Mouse (Mus musculus) intestine, postnatal 0 days (tissue): Measurements from ENCODE around the gene Fdxr. TPM values are rescaled to one million over a fixed set of nuclear protein-coding genes. Genes with fewer than 3 reads are reported as not detected.

Source experiments
- ATAC-seq: fragments of 200-750 bp; cut with Nextera tagmentation; 2 replicates; pipeline ENCODE4 v1.8.0; 2017; ENCODE audit warnings: mild to moderate bottlenecking, moderate TSS enrichment, moderate library complexity
- H3K27ac ChIP-seq: fragments of 300-500 bp; sonication (generic); 2 replicates; pipeline ENCODE4 v1.5.1; 2014; ENCODE audit warnings: mild to moderate bottlenecking, low read depth, low read length, moderate library complexity
- H3K27me3 ChIP-seq: fragments of 300-500 bp; sonication (generic); replicated peaks from 2 replicates; pipeline ENCODE4 v1.6.1; 2014; ENCODE audit warnings: low read length, mixed read lengths; ENCODE audit not compliant: control insufficient read depth, insufficient read depth
- H3K36me3 ChIP-seq: fragments of 300-500 bp; sonication (generic); 2 replicates; pipeline ENCODE4 v1.6.1; 2014; ENCODE audit warnings: mild to moderate bottlenecking, moderate library complexity; ENCODE audit not compliant: control insufficient read depth, insufficient read depth
- H3K4me1 ChIP-seq: fragments of 300-500 bp; sonication (generic); replicated peaks from 2 replicates; pipeline ENCODE4 v1.6.1; 2014; ENCODE audit warnings: antibody characterized with exemption, low read length, mixed read lengths; ENCODE audit not compliant: control insufficient read depth, insufficient read depth
- H3K4me2 ChIP-seq: fragments of 300-500 bp; sonication (generic); replicated peaks from 2 replicates; pipeline ENCODE4 v1.6.1; 2014; ENCODE audit warnings: low read depth, mild to moderate bottlenecking, moderate library complexity
- H3K4me3 ChIP-seq: fragments of 300-500 bp; sonication (generic); 2 replicates; pipeline ENCODE4 v1.5.1; 2014; ENCODE audit warnings: low read depth, low read length
- H3K9ac ChIP-seq: fragments of 300-500 bp; sonication (generic); 2 replicates; pipeline ENCODE4 v1.6.1; 2014; ENCODE audit warnings: mild to moderate bottlenecking, low read depth, low read length
- H3K9me3 ChIP-seq: fragments of 300-500 bp; sonication (generic); 2 replicates; pipeline ENCODE4 v1.6.1; 2016; ENCODE audit warnings: mixed run types; ENCODE audit not compliant: control insufficient read depth
- CTCF ChIP-seq: sonication (generic); IDR thresholded peaks from 2 replicates; pipeline ENCODE4 v1.5.1; 2016; ENCODE audit warnings: low read depth, mild to moderate bottlenecking, control low read depth, antibody characterized with exemption, moderate library complexity
- WGBS: fragments of 180-500 bp; shearing (Covaris S2); extraction: QIAGEN DNeasy Blood & Tissue Kit; methylation state at CpG from one replicate; pipeline ENCODE4 v1.1.7; 2014; 5-methylcytosine and 5-hydroxymethylcytosine counted together
- polyA plus RNA-seq: library from polyadenylated mRNA; unstranded; fragments of >200 nt; fragmentation: Nextera tagmentation; extraction: Ambion mirVana; gene quantifications from 2 replicates; pipeline ENCODE4 v1.2.1, GENCODE M21; 2015

Gene Fdxr
- polyA plus RNA-seq, 1 experiment from 2014 or later = 8.0 TPM

- H3K9me3 ChIP-seq = no peaks in the 10 kb centered on the region
- TF ChIP-seq CTCF = no peak
- ATAC-seq = no peak
- H3K4me3 ChIP-seq = no peak overlapping the region
- H3K27me3 ChIP-seq = peaks cover 78% of the 10 kb centered on the region
- H3K36me3 ChIP-seq = no peaks in the 10 kb centered on the region
- H3K4me2 ChIP-seq = no peak overlapping the region
- 64% methylated on average over 7 of the region's 7 CpGs for WGBS
- no peak overlapping the region for H3K27ac ChIP-seq
- H3K9ac ChIP-seq = no peak overlapping the region
- H3K4me1 ChIP-seq = no peaks in the 10 kb centered on the region
These were observed 40.4 kb upstream of the Fdxr start for GRCm38 (mm10) chr11:115317204-115317603.

GRCm38 (mm10) chr11:115314249-115314648 is 37.4 kb upstream of the Fdxr start:
- Histone ChIP-seq H3K9ac (no peak overlapping the region), H3K27me3 (peaks cover 49% of the 10 kb centered on the region), H3K27ac (no peak overlapping the region), H3K9me3 (no peaks in the 10 kb centered on the region), H3K4me1 (no peaks in the 10 kb centered on the region), H3K36me3 (no peaks in the 10 kb centered on the region), H3K4me3 (no peak overlapping the region), H3K4me2 (no peak overlapping the region)
- 47% methylated on average over 2 of the region's 2 CpGs for WGBS
- peak; percentile 60 for TF ChIP-seq CTCF
- ATAC-seq = no peak

- no peaks in the 10 kb centered on the region for H3K4me1 ChIP-seq
- no peak for TF ChIP-seq CTCF
- no peaks in the 10 kb centered on the region; the same call in 1 of the 2 replicates for H3K27me3 ChIP-seq
- WGBS = 71% methylated on average over 1 of the region's 1 CpGs
- H3K27ac ChIP-seq = no peak overlapping the region
- no peaks in the 10 kb centered on the region for H3K36me3 ChIP-seq
- H3K9ac ChIP-seq = no peak overlapping the region
- H3K9me3 ChIP-seq = no peaks in the 10 kb centered on the region
- no peak overlapping the region for H3K4me3 ChIP-seq
- ATAC-seq = no peak
- H3K4me2 ChIP-seq = no peak overlapping the region
These were observed 31.9 kb upstream of the Fdxr start for GRCm38 (mm10) chr11:115308781-115309180.

GRCm38 (mm10) chr11:115306863-115307262 is 30.0 kb upstream of the Fdxr start, which contains the start of gene Otop2:
Otop2 (plus strand) TSS chr11:115307163.
- 28% methylated on average over 8 of the region's 8 CpGs for WGBS

GRCm38 (mm10) chr11:115303167-115303566 is 26.3 kb upstream of the Fdxr start:
- WGBS = 37% methylated on average over 8 of the region's 8 CpGs
- H3K4me3 ChIP-seq = no peak overlapping the region
- H3K27me3 ChIP-seq = no peaks in the 10 kb centered on the region
- no peak for TF ChIP-seq CTCF
- no peak overlapping the region for H3K27ac ChIP-seq
- no peak overlapping the region for H3K9ac ChIP-seq
- H3K4me2 ChIP-seq = no peak overlapping the region
- H3K36me3 ChIP-seq = no peaks in the 10 kb centered on the region
- H3K4me1 ChIP-seq = no peaks in the 10 kb centered on the region
- ATAC-seq = no peak
- H3K9me3 ChIP-seq = no peaks in the 10 kb centered on the region

More at GRCm38 (mm10) chr11:115306863-115307262, 30.0 kb upstream of the Fdxr start, which contains the start of gene Otop2:
- no peak for TF ChIP-seq CTCF
- no peaks in the 10 kb centered on the region for H3K36me3 ChIP-seq
- no peak within 1 kb of the TSS for H3K27ac ChIP-seq
- ATAC-seq = no peak
- H3K4me2 ChIP-seq = no peak within 1 kb of the TSS
- H3K4me1 ChIP-seq = no peaks in the 10 kb centered on the region
- H3K9ac ChIP-seq = no peak within 1 kb of the TSS
- no peaks in the 10 kb centered on the region for H3K27me3 ChIP-seq
- no peak within 1 kb of the TSS for H3K4me3 ChIP-seq
- no peaks in the 10 kb centered on the region for H3K9me3 ChIP-seq

GRCm38 (mm10) chr11:115301351-115301750 is 24.5 kb upstream of the Fdxr start:
- WGBS = 76% methylated on average over 2 of the region's 2 CpGs
- Histone ChIP-seq H3K4me2 (no peak overlapping the region), H3K36me3 (no peaks in the 10 kb centered on the region), H3K9ac (no peak overlapping the region), H3K4me1 (no peaks in the 10 kb centered on the region; the same call in 1 of the 2 replicates), H3K27ac (no peak overlapping the region), H3K9me3 (no peaks in the 10 kb centered on the region), H3K27me3 (no peaks in the 10 kb centered on the region), H3K4me3 (no peak overlapping the region)
- TF ChIP-seq CTCF = no peak
- no peak for ATAC-seq

- WGBS = 88% methylated on average over 4 of the region's 4 CpGs
- peak; percentile 10; the same call in 1 of the 2 replicates for TF ChIP-seq CTCF
- ATAC-seq = no peak
- no peaks in the 10 kb centered on the region for H3K27me3 ChIP-seq
- H3K9ac ChIP-seq = no peak overlapping the region
- H3K4me1 ChIP-seq = no peaks in the 10 kb centered on the region; the same call in 1 of the 2 replicates
- H3K9me3 ChIP-seq = no peaks in the 10 kb centered on the region
- no peak overlapping the region for H3K27ac ChIP-seq
- no peak overlapping the region for H3K4me3 ChIP-seq
- no peaks in the 10 kb centered on the region for H3K36me3 ChIP-seq
- no peak overlapping the region for H3K4me2 ChIP-seq
These were observed 23.9 kb upstream of the Fdxr start for GRCm38 (mm10) chr11:115300745-115301144.
